Mouse (Mus musculus): Measurements from ENCODE around the gene Ms4a18. TPM values are rescaled to one million over a fixed set of nuclear protein-coding genes. Genes with fewer than 3 reads are reported as not detected.

Ms4a18 gene
- polyA plus RNA-seq, 1 experiment = not detected

DNA sequence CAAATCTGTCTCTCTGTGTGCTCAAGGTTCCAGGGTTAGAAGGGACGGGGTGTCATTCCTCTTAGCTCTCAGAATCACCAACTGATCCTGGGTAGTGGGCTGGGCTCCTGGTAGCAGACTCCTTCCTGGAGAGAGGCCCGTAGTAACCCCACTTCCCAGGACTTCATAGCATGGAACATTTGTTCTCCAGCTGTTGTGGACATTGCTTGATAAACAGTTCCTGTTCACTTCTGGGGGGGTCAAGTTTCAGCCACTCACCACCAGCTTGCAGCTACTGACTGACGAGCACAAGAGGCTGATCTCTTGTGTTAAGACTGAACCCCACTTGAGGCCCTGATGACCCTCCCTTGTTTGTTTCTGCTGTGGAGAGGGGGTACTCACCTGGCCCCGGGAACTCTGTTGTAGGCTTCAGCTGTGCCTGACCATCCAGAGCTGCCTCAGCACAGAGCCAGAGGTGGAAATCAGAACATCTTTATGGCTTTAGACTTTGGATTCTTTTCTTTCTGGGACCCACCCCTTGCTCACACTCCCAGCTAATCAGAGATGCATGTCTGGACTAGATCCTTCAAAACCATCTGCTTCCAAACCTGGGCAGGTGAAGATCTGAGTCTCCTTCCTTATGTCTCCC lies 43.5 kb downstream of the Ms4a18 start, which contains the start of gene Ms4a10:
TSS of gene Ms4a10 (minus strand) at position 433 of the 628 bp plus-strand sequence.
- H3K9me3 ChIP-seq = peaks cover 19% of the 10 kb centered on the region
- peaks cover 11% of the 10 kb centered on the region for H3K27me3 ChIP-seq (replicated peaks)
- H3K4me3 ChIP-seq (replicated peaks) = no peak within 1 kb of the TSS
- peaks cover 49% of the 10 kb centered on the region for H3K4me1 ChIP-seq
- no peak for TF ChIP-seq GATA1 (IDR thresholded peaks at IDR 0.05; ENCODE audit: borderline replicate concordance, low read length)
- no peak for TF ChIP-seq FLI1 (IDR thresholded peaks at IDR 0.05; ENCODE audit: low read length)
- no peaks in the 10 kb centered on the region for H3K36me3 ChIP-seq (replicated peaks; ENCODE audit: low read length)

GRCm38 (mm10) chr19:10973187-10973586 lies 44.6 kb downstream of the Ms4a18 start:
- no peak overlapping the region for H3K4me3 ChIP-seq (replicated peaks)
- TF ChIP-seq GATA1 (IDR thresholded peaks at IDR 0.05; ENCODE audit: borderline replicate concordance, low read length) (no peak), FLI1 (IDR thresholded peaks at IDR 0.05; ENCODE audit: low read length) (no peak)

DNA sequence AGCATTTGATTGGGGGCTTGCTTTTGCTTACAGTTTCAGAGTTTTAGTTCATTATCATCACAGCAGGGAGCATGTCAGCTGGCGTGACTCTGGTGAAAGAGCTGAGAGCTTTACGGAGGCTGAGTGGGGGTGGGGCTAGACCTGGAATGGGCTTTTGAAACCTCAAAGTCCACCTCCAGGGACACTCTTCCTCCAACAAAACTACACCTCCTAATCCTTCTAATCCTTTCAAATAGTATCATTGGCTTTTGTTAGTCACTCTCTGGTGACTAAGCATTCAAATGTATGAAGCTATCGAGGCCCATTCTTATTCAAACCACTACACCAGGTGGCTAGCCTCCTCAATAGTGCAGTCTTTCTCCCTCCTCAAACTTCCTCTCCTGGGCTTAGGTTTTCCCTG lies 45.2 kb downstream of the Ms4a18 start:
- H3K4me3 ChIP-seq (replicated peaks) = no peak overlapping the region

More at GRCm38 (mm10) chr19:10973187-10973586, 44.6 kb downstream of the Ms4a18 start:
- Histone ChIP-seq H3K27me3 (replicated peaks) (peaks cover 10% of the 10 kb centered on the region), H3K9me3 (peaks cover 24% of the 10 kb centered on the region), H3K4me1 (peaks cover 47% of the 10 kb centered on the region), H3K36me3 (replicated peaks; ENCODE audit: low read length) (no peaks in the 10 kb centered on the region)

GRCm38 (mm10) chr19:10970457-10970856 lies 47.4 kb downstream of the Ms4a18 start:
- peaks cover 48% of the 10 kb centered on the region for H3K9me3 ChIP-seq
- TF ChIP-seq FLI1 (IDR thresholded peaks at IDR 0.05; ENCODE audit: low read length) (no peak), GATA1 (IDR thresholded peaks at IDR 0.05; ENCODE audit: borderline replicate concordance, low read length) (peak; percentile 7; the same call in 1 of the 3 replicates)
- peaks cover 58% of the 10 kb centered on the region for H3K4me1 ChIP-seq
- peaks cover 32% of the 10 kb centered on the region for H3K27me3 ChIP-seq (replicated peaks)
- no peaks in the 10 kb centered on the region for H3K36me3 ChIP-seq (replicated peaks; ENCODE audit: low read length)
- H3K4me3 ChIP-seq (replicated peaks) = peak overlapping the region; percentile 39

More for the DNA sequence above, 45.2 kb downstream of the Ms4a18 start:
- peaks cover 30% of the 10 kb centered on the region for H3K9me3 ChIP-seq
- H3K36me3 ChIP-seq (replicated peaks; ENCODE audit: low read length) = no peaks in the 10 kb centered on the region
- no peak for TF ChIP-seq FLI1 (IDR thresholded peaks at IDR 0.05; ENCODE audit: low read length)
- TF ChIP-seq GATA1 (IDR thresholded peaks at IDR 0.05; ENCODE audit: borderline replicate concordance, low read length) = no peak
- H3K4me1 ChIP-seq = peaks cover 52% of the 10 kb centered on the region
- H3K27me3 ChIP-seq (replicated peaks) = peaks cover 11% of the 10 kb centered on the region

- Histone ChIP-seq H3K27me3 (replicated peaks) (peaks cover 51% of the 10 kb centered on the region), H3K36me3 (replicated peaks; ENCODE audit: low read length) (no peaks in the 10 kb centered on the region), H3K4me1 (peaks cover 53% of the 10 kb centered on the region), H3K4me3 (replicated peaks) (no peak overlapping the region), H3K9me3 (peaks cover 48% of the 10 kb centered on the region)
- TF ChIP-seq GATA1 (IDR thresholded peaks at IDR 0.05; ENCODE audit: borderline replicate concordance, low read length) (no peak), FLI1 (IDR thresholded peaks at IDR 0.05; ENCODE audit: low read length) (no peak)
These were observed 49.3 kb downstream of the Ms4a18 start for GRCm38 (mm10) chr19:10968578-10968977.

DNA sequence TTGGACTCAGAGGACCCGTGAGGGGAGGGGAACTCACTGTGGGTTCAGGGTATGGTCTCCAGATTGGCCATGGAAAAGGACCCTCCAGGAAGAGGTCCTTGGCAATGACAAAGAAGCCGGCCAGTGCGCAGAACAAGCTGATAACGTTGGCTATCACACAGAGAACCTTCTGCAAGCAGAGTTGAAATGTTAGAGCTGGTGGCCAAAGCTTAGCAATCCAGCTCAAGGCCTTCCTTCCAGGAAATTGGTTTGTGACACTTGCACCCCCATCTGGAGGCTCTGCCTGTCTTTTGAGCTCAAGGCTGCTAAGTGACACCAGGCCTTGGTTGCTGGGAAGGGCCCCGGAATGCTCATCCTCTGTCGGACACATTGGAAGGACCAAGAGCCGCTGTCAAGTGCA lies 52.1 kb downstream of the Ms4a18 start:
- H3K4me1 ChIP-seq = peaks cover 40% of the 10 kb centered on the region
- H3K9me3 ChIP-seq = peaks cover 29% of the 10 kb centered on the region
- no peak overlapping the region for H3K4me3 ChIP-seq (replicated peaks)
- peaks cover 71% of the 10 kb centered on the region for H3K27me3 ChIP-seq (replicated peaks)
- TF ChIP-seq GATA1 (IDR thresholded peaks at IDR 0.05; ENCODE audit: borderline replicate concordance, low read length) = no peak
- no peak for TF ChIP-seq FLI1 (IDR thresholded peaks at IDR 0.05; ENCODE audit: low read length)
- H3K36me3 ChIP-seq (replicated peaks; ENCODE audit: low read length) = no peaks in the 10 kb centered on the region

- peak overlapping the region; percentile 53 for H3K4me3 ChIP-seq (replicated peaks)
- H3K4me1 ChIP-seq = peaks cover 25% of the 10 kb centered on the region
- H3K9me3 ChIP-seq = no peaks in the 10 kb centered on the region
- H3K36me3 ChIP-seq (replicated peaks; ENCODE audit: low read length) = no peaks in the 10 kb centered on the region
- peaks cover 59% of the 10 kb centered on the region for H3K27me3 ChIP-seq (replicated peaks)
- TF ChIP-seq GATA1 (IDR thresholded peaks at IDR 0.05; ENCODE audit: borderline replicate concordance, low read length) = no peak
- TF ChIP-seq FLI1 (IDR thresholded peaks at IDR 0.05; ENCODE audit: low read length) = no peak
These were observed 57.9 kb downstream of the Ms4a18 start for GRCm38 (mm10) chr19:10959978-10960346.

GRCm38 (mm10) chr19:10959085-10959977 lies 58.5 kb downstream of the Ms4a18 start:
- Histone ChIP-seq H3K9me3 (no peaks in the 10 kb centered on the region), H3K36me3 (replicated peaks; ENCODE audit: low read length) (no peaks in the 10 kb centered on the region), H3K27me3 (replicated peaks) (peaks cover 53% of the 10 kb centered on the region), H3K4me3 (replicated peaks) (peak overlapping the region; percentile 53), H3K4me1 (peaks cover 19% of the 10 kb centered on the region)
- no peak for TF ChIP-seq GATA1 (IDR thresholded peaks at IDR 0.05; ENCODE audit: borderline replicate concordance, low read length)

DNA sequence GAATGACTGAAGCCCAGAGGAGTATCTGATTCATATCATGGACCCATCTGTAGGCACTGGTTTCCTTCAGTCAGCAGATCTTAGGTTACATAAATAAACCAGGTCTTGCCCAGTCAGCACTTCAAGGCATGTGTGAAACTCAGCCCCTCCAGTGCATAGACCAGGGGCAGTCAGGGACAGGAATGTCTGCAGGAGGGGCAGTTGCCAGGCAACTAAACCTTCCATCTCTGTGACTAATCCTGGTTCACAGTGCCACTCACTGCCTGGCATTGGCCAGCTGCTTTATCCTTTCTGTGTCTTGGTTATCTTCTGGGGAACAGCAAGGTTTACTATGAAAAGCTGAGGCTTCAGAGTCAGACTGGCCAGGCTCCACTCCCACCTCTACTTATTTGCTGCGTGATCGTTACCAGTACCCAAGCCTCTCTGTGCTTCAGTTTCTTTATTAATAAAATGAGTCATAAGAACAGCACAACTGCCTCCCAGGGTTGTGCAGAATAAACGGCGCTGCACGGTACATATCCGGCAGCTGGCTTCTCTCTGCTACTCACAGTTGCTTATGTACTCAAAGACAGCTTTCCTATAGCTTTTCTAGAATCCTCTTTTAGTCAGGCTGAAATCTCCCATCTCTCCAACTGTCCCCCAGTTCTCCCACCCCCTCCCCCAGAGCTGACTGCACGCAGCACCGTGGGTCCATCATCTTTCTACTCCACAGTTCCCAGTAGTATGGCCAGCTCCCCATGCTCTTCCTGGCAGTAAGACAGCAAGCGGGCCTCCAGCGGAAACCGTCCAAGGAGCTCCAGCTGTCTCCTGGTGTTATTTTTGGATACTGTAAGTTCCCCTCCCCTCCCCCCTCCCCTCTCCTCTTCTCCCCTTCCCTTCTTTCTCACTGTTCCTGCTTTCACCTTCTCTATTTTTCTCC lies 65.6 kb downstream of the Ms4a18 start:
- no peaks in the 10 kb centered on the region for H3K36me3 ChIP-seq (replicated peaks; ENCODE audit: low read length)
- peaks cover 30% of the 10 kb centered on the region for H3K4me1 ChIP-seq
- H3K27me3 ChIP-seq (replicated peaks) = peaks cover 31% of the 10 kb centered on the region
- H3K4me3 ChIP-seq (replicated peaks) = no peak overlapping the region
- H3K9me3 ChIP-seq = no peaks in the 10 kb centered on the region
- no peak for TF ChIP-seq FLI1 (IDR thresholded peaks at IDR 0.05; ENCODE audit: low read length)
